ENCODE assay signal across 8 mouse cellular contexts in the genomic region with DNA sequence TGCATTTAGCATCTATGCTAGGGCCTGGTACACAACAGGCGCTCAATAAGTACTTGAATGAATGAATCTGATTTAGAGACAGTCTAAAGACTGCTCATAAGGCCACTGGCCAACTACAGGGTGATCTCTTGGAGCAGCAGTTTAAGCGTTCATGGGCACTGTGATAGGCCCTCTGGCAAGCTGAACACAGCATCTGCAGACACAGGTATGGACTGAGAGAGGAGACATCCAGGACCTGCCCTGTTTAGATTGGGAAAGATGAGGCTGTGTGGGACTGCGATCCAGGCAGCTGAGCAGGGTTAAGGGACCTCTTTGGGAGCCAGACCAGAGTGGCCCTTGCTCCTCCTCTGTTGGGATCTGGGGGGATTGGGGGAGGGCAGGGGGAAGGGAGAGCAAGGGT. TPM values are rescaled to one million over a fixed set of nuclear protein-coding genes. Genes with fewer than 3 reads are reported as not detected.
DNase-seq lines count a peak whose midpoint lies in the region; ATAC-seq and TF ChIP-seq lines count a peak whose summit lies in the region.

TSS of gene Dtx1 (minus strand) at position 101 of the 400 bp plus-strand sequence.

- peaks cover 24% of the 10 kb centered on the region for H3K4me1 ChIP-seq in embryonic facial prominence, embryonic 13.5 days
- H3K4me1 ChIP-seq in intestine, embryonic 14.5 days (replicated peaks; ENCODE audit: control insufficient read depth, insufficient read depth, low read length) = peaks cover 3% of the 10 kb centered on the region
- H3K4me1 ChIP-seq in midbrain, embryonic 12.5 days = peaks cover 22% of the 10 kb centered on the region

- 30% methylated on average over 3 of the region's 3 CpGs for WGBS in embryonic facial prominence, embryonic 13.5 days
- WGBS in intestine, embryonic 14.5 days = 46% methylated on average over 3 of the region's 3 CpGs
- WGBS in midbrain, embryonic 12.5 days = 35% methylated on average over 3 of the region's 3 CpGs

- H3K4me2 ChIP-seq in embryonic facial prominence, embryonic 13.5 days = peak within 1 kb of the TSS; percentile 80
- H3K4me2 ChIP-seq in intestine, embryonic 14.5 days (ENCODE audit: low read length) = peak within 1 kb of the TSS; percentile 81
- peak within 1 kb of the TSS; percentile 91 for H3K4me2 ChIP-seq in midbrain, embryonic 12.5 days (replicated peaks)

- no peaks in the 10 kb centered on the region for H3K9me3 ChIP-seq in embryonic facial prominence, embryonic 13.5 days
- no peaks in the 10 kb centered on the region for H3K9me3 ChIP-seq in intestine, embryonic 14.5 days (ENCODE audit: control insufficient read depth, low read length)
- no peaks in the 10 kb centered on the region for H3K9me3 ChIP-seq in midbrain, embryonic 12.5 days

- peak within 1 kb of the TSS; percentile 88 for H3K4me3 ChIP-seq in layer of hippocampus, adult 2 months
- H3K4me3 ChIP-seq in embryonic facial prominence, embryonic 13.5 days = peak within 1 kb of the TSS; percentile 58
- H3K4me3 ChIP-seq in intestine, embryonic 14.5 days (ENCODE audit: low read depth, low read length) = peak within 1 kb of the TSS; percentile 45
- peak within 1 kb of the TSS; percentile 64 for H3K4me3 ChIP-seq in midbrain, embryonic 12.5 days

- H3K9ac ChIP-seq in embryonic facial prominence, embryonic 13.5 days = peak within 1 kb of the TSS; percentile 74
- peak within 1 kb of the TSS; percentile 44 for H3K9ac ChIP-seq in intestine, embryonic 14.5 days (ENCODE audit: low read length)
- H3K9ac ChIP-seq in midbrain, embryonic 12.5 days (replicated peaks) = peak within 1 kb of the TSS; percentile 77

- ATAC-seq in embryonic facial prominence, embryonic 13.5 days (ENCODE audit: insufficient number of reproducible peaks, insufficient read depth, low FRiP score, low TSS enrichment, low read depth) = no peak
- no peak for ATAC-seq in intestine, embryonic 14.5 days (replicated peaks; ENCODE audit: low FRiP score, low TSS enrichment, low read depth)
- ATAC-seq in midbrain, embryonic 12.5 days (ENCODE audit: low FRiP score, low read depth) = no peak

- peaks cover 95% of the 10 kb centered on the region for H3K27me3 ChIP-seq in embryonic facial prominence, embryonic 13.5 days
- H3K27me3 ChIP-seq in intestine, embryonic 14.5 days (replicated peaks; ENCODE audit: control insufficient read depth, insufficient read depth, low read length) = peaks cover 50% of the 10 kb centered on the region
- peaks cover 90% of the 10 kb centered on the region for H3K27me3 ChIP-seq in midbrain, embryonic 12.5 days

- no peak for DNase-seq in layer of hippocampus, adult 2 months (ENCODE audit: low spot score in 2 of 2)
- DNase-seq in layer of hippocampus, adult 9-10 months (ENCODE audit: low spot score) = no peak
- DNase-seq in intestine, embryonic 14.5 days (ENCODE audit: low spot score) = no peak
- no peak for DNase-seq in natural killer cell, adult 2 months (ENCODE audit: low spot score in 2 of 2)
- DNase-seq in embryo, embryonic 10 days (ENCODE audit: low spot score) = no peak
- no peak for DNase-seq in MN1 (ENCODE audit: low spot score)

- no peak for TF ChIP-seq CTCF in layer of hippocampus, adult 2 months (conservative IDR thresholded peaks at IDR 0.05)

- H3K27ac ChIP-seq in layer of hippocampus, adult 2 months = peak within 1 kb of the TSS; percentile 92
- H3K27ac ChIP-seq in embryonic facial prominence, embryonic 13.5 days = no peak within 1 kb of the TSS
- no peak within 1 kb of the TSS for H3K27ac ChIP-seq in intestine, embryonic 14.5 days (ENCODE audit: low read depth)
- H3K27ac ChIP-seq in midbrain, embryonic 12.5 days (replicated peaks) = peak within 1 kb of the TSS; percentile 72

- H3K36me3 ChIP-seq in embryonic facial prominence, embryonic 13.5 days = no peaks in the 10 kb centered on the region
- H3K36me3 ChIP-seq in intestine, embryonic 14.5 days (ENCODE audit: control insufficient read depth, insufficient read depth, low read length) = no peaks in the 10 kb centered on the region
- no peaks in the 10 kb centered on the region for H3K36me3 ChIP-seq in midbrain, embryonic 12.5 days

RNA-seq across cellular contexts. Expression of gene Dtx1, which starts in this region (rescaled TPM):
- 10 to 100 TPM; 70.9 to 73.9 TPM for total RNA-seq in layer of hippocampus, adult 2 months (2021)
- polyA plus RNA-seq in embryonic facial prominence, embryonic 13.5 days (2015; fragmentation: Nextera tagmentation; extraction: Ambion mirVana) = 6.2 and 7.2 TPM in 2 replicates
- 3.7 and 4.0 TPM in 2 replicates for polyA plus RNA-seq in intestine, embryonic 14.5 days (2014; fragmentation: Nextera tagmentation; extraction: Ambion mirVana)
- 17.1 and 18.4 TPM in 2 replicates for polyA plus RNA-seq in midbrain, embryonic 12.5 days (2016; fragmentation: Nextera tagmentation; extraction: Ambion mirVana)

Comparison
In these comparisons a context has a peak if more than half of its experiments do, and no peak if none do; other contexts are left out.
1. H3K27ac ChIP-seq: peak in layer of hippocampus, adult 2 months (single experiment) and midbrain, embryonic 12.5 days (single experiment); none in embryonic facial prominence, embryonic 13.5 days (single experiment) and intestine, embryonic 14.5 days (single experiment).
2. Peak in every context shown above with its lines, with median percentiles within 50 percentile points of each other: H3K4me3 ChIP-seq, H3K4me2 ChIP-seq and H3K9ac ChIP-seq.